Mouse (Mus musculus) yolk sac, embryonic 10.5 days (tissue): ENCODE results near the gene Sri.

ENCODE experiments used
- DNase-seq: peaks from one replicate; pipeline ENCODE4 v3.0.0-alpha.2; 2017; ENCODE audit warnings: low spot score

The Sri gene

GRCm38 (mm10) chr5:8112246-8112645 lies 66.4 kb downstream of the Sri start:
- DNase-seq = no peak

GRCm38 (mm10) chr5:8116561-8117168 lies 70.8 kb downstream of the Sri start:
- no peak for DNase-seq
